Mouse (Mus musculus): ENCODE measurements around the gene Klhl42. TPM values are rescaled to one million over a fixed set of nuclear protein-coding genes. Genes with fewer than 3 reads are reported as not detected.

Klhl42 gene
- polyA plus RNA-seq, 1 experiment from 2014 or later = 7.1 TPM

DNA sequence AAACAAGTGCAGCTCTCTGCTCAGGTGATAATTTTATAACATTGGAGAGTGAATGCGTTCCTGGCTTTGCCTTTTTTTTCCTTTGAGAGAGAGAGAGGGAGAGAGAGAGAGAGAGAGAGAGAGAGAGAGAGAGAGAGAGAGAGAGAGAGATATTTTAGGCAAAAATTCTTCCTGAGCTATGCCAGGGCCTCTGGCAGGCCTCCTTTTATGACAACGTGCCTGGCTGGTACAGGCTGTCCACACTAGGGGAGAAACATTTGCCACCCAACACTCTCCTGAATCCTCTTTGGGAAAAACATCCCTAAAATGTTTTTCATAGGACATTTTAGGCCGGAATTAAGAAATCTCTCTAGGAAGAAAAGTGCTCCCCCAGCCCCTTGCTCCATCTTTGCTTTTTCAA is 47.1 kb downstream of the Klhl42 start:
- Histone ChIP-seq H3K4me3 (no peak overlapping the region), H3K9me3 (no peaks in the 10 kb centered on the region), H3K4me1 (replicated peaks) (no peaks in the 10 kb centered on the region), H3K36me3 (no peaks in the 10 kb centered on the region), H3K27me3 (ENCODE audit: insufficient read depth, poor library complexity, severe bottlenecking) (no peaks in the 10 kb centered on the region; the same call in 1 of the 2 replicates), H3K27ac (no peak overlapping the region)
- 80% methylated on average over 3 of the region's 3 CpGs for WGBS
- DNase-seq (ENCODE audit: low spot score) = no peak

DNA sequence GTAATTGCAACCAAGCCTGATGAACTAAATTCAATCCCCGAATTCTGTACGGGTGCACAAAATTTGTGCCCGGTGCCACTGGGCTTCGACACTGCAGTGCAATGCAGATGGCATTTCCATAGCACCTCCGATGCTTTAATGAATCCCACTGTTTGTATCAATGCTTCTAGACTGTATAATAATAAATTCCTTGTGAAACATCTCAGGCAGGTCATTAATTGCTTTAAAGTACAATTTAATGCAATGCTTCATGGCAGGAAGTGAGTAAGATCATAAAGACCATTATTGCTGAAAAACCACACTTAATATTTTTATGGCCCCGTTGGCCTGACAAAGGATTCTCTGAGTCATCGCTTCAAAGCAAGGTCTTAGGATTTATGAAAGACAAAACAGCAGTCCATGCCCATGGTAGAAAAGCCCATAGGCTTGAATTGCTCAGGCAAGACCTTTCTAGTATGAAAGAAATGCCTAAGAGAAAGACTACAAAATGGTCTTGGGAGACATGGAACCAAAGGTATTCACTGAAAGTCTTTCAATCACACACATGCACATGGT is 49.5 kb downstream of the Klhl42 start:
- no peaks in the 10 kb centered on the region; the same call in 1 of the 2 replicates for H3K27me3 ChIP-seq (ENCODE audit: insufficient read depth, poor library complexity, severe bottlenecking)
- 95% methylated on average over 7 of the region's 7 CpGs for WGBS
- no peaks in the 10 kb centered on the region for H3K9me3 ChIP-seq
- H3K27ac ChIP-seq = no peak overlapping the region
- no peak overlapping the region for H3K4me3 ChIP-seq
- no peaks in the 10 kb centered on the region for H3K36me3 ChIP-seq
- DNase-seq (ENCODE audit: low spot score) = no peak
- H3K4me1 ChIP-seq (replicated peaks) = peaks cover 11% of the 10 kb centered on the region

DNA sequence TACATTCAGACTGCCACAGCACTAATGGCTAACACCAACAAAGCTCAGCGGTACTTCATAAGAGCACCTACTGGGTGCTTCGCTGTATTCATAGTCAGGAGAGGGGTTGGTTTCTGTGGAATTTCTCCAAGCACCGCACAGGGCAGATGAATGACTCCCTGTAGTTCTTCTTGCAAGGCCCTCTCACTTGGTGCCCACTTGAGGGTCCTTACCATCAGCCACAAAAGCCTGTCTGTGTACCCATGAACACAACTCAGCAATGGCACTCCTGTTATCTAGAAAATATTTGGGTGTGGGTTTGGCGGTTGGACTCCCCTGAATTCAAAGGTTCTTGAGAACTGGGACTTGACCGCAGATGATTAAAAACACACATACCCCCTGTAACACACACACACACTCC is 53.5 kb downstream of the Klhl42 start:
- Histone ChIP-seq H3K4me1 (replicated peaks) (peaks cover 13% of the 10 kb centered on the region), H3K4me3 (no peak overlapping the region), H3K36me3 (no peaks in the 10 kb centered on the region), H3K9me3 (no peaks in the 10 kb centered on the region), H3K27me3 (ENCODE audit: insufficient read depth, poor library complexity, severe bottlenecking) (no peaks in the 10 kb centered on the region), H3K27ac (no peak overlapping the region)
- 80% methylated on average over 5 of the region's 5 CpGs for WGBS
- no peak for DNase-seq (ENCODE audit: low spot score)

DNA sequence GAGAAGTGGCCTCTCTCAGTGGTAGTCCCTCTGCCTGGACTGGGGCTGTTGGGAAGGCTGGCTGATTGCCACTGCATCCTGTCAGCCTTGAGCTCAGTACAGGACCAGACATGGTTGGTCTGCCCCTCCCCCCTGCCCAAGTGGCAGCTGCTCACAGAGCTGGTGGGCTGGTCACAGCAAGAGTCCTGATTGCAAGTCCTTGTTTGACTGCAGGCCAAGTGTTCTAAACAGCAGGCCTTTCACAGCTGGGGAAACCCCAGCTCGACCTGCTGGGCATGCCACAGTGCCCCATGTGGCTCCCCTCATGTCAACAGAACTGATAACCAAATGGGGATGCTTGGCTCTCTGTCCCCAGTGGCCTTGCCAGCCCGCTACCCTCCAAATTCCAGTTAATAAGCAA is 54.1 kb downstream of the Klhl42 start:
- Histone ChIP-seq H3K27me3 (ENCODE audit: insufficient read depth, poor library complexity, severe bottlenecking) (no peaks in the 10 kb centered on the region), H3K9me3 (no peaks in the 10 kb centered on the region), H3K4me1 (replicated peaks) (peaks cover 13% of the 10 kb centered on the region), H3K27ac (no peak overlapping the region), H3K4me3 (no peak overlapping the region), H3K36me3 (no peaks in the 10 kb centered on the region)
- 14% methylated on average over 2 of the region's 2 CpGs for WGBS
- DNase-seq (ENCODE audit: low spot score) = peak; percentile 65

DNA sequence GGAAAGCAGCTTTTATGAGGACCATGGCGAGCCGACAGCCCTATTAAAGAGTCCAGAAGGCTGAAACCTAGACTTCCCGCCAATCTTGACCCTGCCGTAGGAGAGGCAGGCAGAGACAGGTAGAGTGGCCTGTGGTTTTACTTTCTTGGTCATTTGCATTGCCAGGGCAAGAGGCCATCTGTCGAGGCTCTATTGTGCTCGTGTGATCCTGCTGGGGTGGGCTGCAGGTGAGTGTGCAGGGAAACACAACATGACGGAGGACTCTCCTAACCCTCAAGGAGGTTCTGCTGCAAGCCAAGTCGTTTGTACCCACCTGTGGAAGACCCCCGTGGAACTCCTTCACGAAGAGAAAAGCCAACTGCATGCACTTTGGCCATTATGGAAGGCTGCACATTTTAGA is 54.6 kb downstream of the Klhl42 start:
- no peaks in the 10 kb centered on the region for H3K27me3 ChIP-seq (ENCODE audit: insufficient read depth, poor library complexity, severe bottlenecking)
- H3K4me3 ChIP-seq = no peak overlapping the region
- WGBS = 54% methylated on average over 10 of the region's 10 CpGs
- no peaks in the 10 kb centered on the region for H3K9me3 ChIP-seq
- no peak overlapping the region for H3K27ac ChIP-seq
- no peak for DNase-seq (ENCODE audit: low spot score)
- H3K36me3 ChIP-seq = no peaks in the 10 kb centered on the region
- H3K4me1 ChIP-seq (replicated peaks) = peaks cover 13% of the 10 kb centered on the region

DNA sequence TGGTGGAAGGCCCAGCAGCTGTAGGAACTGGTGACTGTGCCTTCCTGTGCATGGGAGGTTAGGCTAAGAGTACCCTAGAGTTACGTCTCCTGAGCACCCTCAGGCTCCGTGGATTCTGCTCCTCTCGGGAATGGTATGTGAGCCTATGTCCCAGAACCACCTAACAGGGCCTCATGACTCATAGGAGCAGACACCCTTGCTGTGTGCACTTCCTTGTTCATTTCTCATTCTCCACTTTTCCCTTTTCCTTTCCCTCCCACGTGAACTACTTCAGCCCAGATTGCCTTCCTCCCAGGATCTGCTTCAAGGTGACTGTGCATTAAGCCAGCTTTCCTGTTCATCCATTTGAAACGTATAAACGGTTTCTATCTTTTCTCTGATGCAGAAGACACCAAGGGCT is 59.9 kb downstream of the Klhl42 start:
- no peak overlapping the region for H3K27ac ChIP-seq
- no peaks in the 10 kb centered on the region for H3K36me3 ChIP-seq
- 90% methylated on average over 6 of the region's 6 CpGs for WGBS
- no peaks in the 10 kb centered on the region for H3K9me3 ChIP-seq
- no peaks in the 10 kb centered on the region for H3K4me1 ChIP-seq (replicated peaks)
- H3K4me3 ChIP-seq = no peak overlapping the region
- H3K27me3 ChIP-seq (ENCODE audit: insufficient read depth, poor library complexity, severe bottlenecking) = no peaks in the 10 kb centered on the region
- DNase-seq (ENCODE audit: low spot score) = no peak

DNA sequence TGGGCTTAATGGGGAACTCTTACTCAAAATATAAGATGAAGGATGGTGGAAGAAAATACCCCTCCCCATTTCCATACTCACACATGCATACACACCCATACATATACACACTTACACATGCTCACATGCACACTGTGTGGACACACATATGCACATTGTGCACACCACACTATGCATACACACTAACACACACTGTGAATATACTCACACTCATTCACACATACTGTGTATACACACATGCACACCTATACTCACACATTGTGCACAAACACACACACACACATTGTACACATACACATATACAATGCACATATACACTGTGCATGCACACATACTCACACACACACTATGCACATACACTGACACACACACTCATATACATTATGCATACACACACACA is 60.7 kb downstream of the Klhl42 start:
- no peaks in the 10 kb centered on the region for H3K9me3 ChIP-seq
- DNase-seq (ENCODE audit: low spot score) = no peak
- no peaks in the 10 kb centered on the region for H3K27me3 ChIP-seq (ENCODE audit: insufficient read depth, poor library complexity, severe bottlenecking)
- no peaks in the 10 kb centered on the region for H3K36me3 ChIP-seq
- H3K4me1 ChIP-seq (replicated peaks) = no peaks in the 10 kb centered on the region
- no peak overlapping the region for H3K4me3 ChIP-seq
- H3K27ac ChIP-seq = no peak overlapping the region

DNA sequence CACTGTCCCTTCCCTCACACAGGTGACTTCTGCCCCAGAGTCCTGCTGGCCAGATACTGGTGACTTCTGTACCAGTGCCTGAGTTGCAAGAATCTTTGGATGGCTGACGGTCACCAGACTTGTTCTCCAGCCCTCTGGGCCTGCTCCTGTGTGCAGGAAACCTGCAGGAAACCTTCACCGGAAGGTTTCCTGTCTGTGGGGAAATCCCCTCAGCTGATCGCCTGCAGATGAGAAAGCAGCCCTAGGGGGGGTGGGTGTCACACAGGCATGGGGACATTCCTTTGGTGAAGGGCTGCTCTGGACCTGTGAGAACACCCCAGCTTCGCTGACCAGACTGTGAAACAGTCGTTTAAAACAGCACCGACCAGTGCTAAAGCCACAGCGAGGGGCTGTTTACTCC is 63.9 kb downstream of the Klhl42 start:
- DNase-seq (ENCODE audit: low spot score) = no peak
- 77% methylated on average over 7 of the region's 7 CpGs for WGBS
- Histone ChIP-seq H3K4me1 (replicated peaks) (no peaks in the 10 kb centered on the region), H3K36me3 (no peaks in the 10 kb centered on the region), H3K9me3 (no peaks in the 10 kb centered on the region), H3K4me3 (no peak overlapping the region), H3K27me3 (ENCODE audit: insufficient read depth, poor library complexity, severe bottlenecking) (no peaks in the 10 kb centered on the region), H3K27ac (0 out of 2 replicates have a peak overlapping the region, but pooled peaks have one; percentile 1)

DNA sequence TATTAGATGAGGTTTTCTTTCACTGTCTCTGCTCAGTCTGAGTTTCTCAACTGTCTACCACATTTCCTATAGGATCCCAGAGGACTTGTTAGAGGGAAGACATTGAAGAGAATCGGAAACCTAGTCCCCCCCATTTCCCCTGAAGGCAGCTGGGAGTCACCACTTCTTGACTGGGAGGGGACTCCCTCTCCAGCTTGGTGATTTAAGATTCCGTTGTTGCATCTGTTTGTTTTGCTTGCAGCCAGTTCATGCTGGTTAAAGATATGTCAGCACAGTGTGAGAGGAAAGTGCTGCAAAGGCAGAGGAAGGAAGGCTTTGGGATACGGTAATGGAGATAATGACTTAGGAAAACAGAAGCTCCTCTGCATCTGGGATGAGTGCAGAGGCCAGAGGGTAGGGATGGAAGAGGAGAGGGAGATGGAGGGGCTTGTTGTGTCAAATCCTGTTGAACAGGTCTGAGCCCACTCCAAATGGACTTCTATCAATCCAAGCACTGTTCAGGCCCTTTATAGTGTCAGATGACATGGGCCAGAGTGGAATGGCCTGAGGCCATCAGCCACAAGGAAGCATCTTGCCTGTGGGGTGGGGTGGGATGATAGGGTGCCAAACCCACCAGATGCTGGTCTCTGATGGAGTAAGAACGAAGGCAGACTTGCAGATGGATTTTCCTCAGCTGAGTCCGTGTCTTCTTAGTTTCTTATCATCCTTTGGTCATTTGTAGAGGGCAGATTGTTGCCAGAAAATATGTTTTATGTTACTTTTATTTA is 70.8 kb downstream of the Klhl42 start:
- no peaks in the 10 kb centered on the region for H3K27me3 ChIP-seq (ENCODE audit: insufficient read depth, poor library complexity, severe bottlenecking)
- no peaks in the 10 kb centered on the region for H3K9me3 ChIP-seq
- no peak overlapping the region for H3K27ac ChIP-seq
- no peak for DNase-seq (ENCODE audit: low spot score)
- no peaks in the 10 kb centered on the region for H3K36me3 ChIP-seq
- 59% methylated on average over 5 of the region's 5 CpGs for WGBS
- H3K4me3 ChIP-seq = no peak overlapping the region
- no peaks in the 10 kb centered on the region for H3K4me1 ChIP-seq (replicated peaks)

Other genes starting within 250 kb of the Klhl42 start
- gene Smco2, start 241.3 kb upstream of the Klhl42 start, polyA plus RNA-seq (2016; fragmentation: Nextera tagmentation; extraction: Ambion mirVana) = not detected in 2 replicates
- 26.8 and 34.0 TPM in 2 replicates for gene Ppfibp1, start 202.9 kb upstream of the Klhl42 start, polyA plus RNA-seq (2016; fragmentation: Nextera tagmentation; extraction: Ambion mirVana)
- gene 1700034J05Rik, start 137.0 kb upstream of the Klhl42 start, polyA plus RNA-seq (2016; fragmentation: Nextera tagmentation; extraction: Ambion mirVana) = 0.14 and 0.32 TPM in 2 replicates
- 0.50 and 0.97 TPM in 2 replicates for gene Rep15, start 58.8 kb upstream of the Klhl42 start, polyA plus RNA-seq (2016; fragmentation: Nextera tagmentation; extraction: Ambion mirVana)
- gene Mrps35, start 48.6 kb upstream of the Klhl42 start, polyA plus RNA-seq (2016; fragmentation: Nextera tagmentation; extraction: Ambion mirVana) = 104 and 106 TPM in 2 replicates
- 0.63 and 1.00 TPM in 2 replicates for gene Mansc4, start 4.3 kb upstream of the Klhl42 start, polyA plus RNA-seq (2016; fragmentation: Nextera tagmentation; extraction: Ambion mirVana)
- 2.8 and 6.4 TPM in 2 replicates for gene Pthlh, start 172.8 kb downstream of the Klhl42 start, polyA plus RNA-seq (2016; fragmentation: Nextera tagmentation; extraction: Ambion mirVana)

Data from hindbrain, embryonic 10.5 days (tissue).